ENCODE assay signal across 21 mouse cellular contexts in the genomic region with DNA sequence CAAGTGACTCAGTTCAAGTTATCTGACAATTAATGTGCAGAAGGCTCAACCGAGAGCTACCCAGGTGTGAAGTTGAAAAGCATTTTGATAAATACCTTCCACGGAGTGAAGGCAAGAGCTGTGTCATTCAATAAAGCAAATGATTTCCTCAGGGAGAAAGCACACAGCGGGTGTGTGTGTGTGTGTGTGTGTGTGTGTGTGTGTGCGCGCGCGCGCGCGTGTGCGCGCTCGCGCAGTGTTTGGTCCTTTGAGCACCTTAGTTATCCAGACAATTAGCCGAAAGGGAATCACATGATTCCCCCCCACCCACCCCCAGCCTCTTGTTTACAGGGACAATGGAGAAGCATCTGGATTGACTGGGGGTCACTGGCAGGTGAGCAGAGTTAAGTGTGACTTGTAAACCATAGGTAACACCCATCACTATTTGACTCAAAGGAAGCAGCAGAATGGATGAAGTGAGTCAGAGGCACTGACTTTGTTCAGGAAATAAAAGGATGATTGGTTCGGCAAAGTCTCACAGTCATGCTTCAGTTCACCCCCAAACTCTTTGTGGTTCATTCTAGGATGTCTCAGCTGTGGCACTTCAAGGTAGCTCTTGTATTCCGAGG. TPM values are rescaled to one million over a fixed set of nuclear protein-coding genes. Genes with fewer than 3 reads are reported as not detected.
DNase-seq lines count a peak whose midpoint lies in the region; ATAC-seq lines count a peak whose summit lies in the region.
"Had no signal": no experiment of that assay in that cellular context is flagged by ENCODE, and none has a peak within 500 bp of the region (broad histone marks: within the 10 kb centered on the region; RNA-seq: fewer than 3 reads in every experiment).

No protein-coding gene starts in this region.

- H3K9me3 ChIP-seq in neural tube, embryonic 12.5 days, result no peaks in the 10 kb centered on the region
- H3K9me3 ChIP-seq in embryonic facial prominence, embryonic 14.5 days (ENCODE audit: control insufficient read depth, low read length), result no peaks in the 10 kb centered on the region
- H3K9me3 ChIP-seq: embryonic facial prominence, embryonic 15.5 days; heart, embryonic 13.5 days had no signal

- no peak overlapping the region for H3K27ac ChIP-seq in neural tube, embryonic 12.5 days
- H3K27ac ChIP-seq in embryonic facial prominence, embryonic 14.5 days (replicated peaks; ENCODE audit: low read depth, low read length), result no peak overlapping the region
- H3K27ac ChIP-seq: embryonic facial prominence, embryonic 15.5 days; heart, embryonic 13.5 days had no signal

- no peaks in the 10 kb centered on the region for H3K36me3 ChIP-seq in neural tube, embryonic 12.5 days
- H3K36me3 ChIP-seq in embryonic facial prominence, embryonic 14.5 days (ENCODE audit: control insufficient read depth, insufficient read depth, low read length), result no peaks in the 10 kb centered on the region
- H3K36me3 ChIP-seq: embryonic facial prominence, embryonic 15.5 days; heart, embryonic 13.5 days had no signal

- no peaks in the 10 kb centered on the region for H3K27me3 ChIP-seq in neural tube, embryonic 12.5 days (replicated peaks)
- H3K27me3 ChIP-seq in embryonic facial prominence, embryonic 14.5 days (replicated peaks; ENCODE audit: control insufficient read depth, insufficient read depth, low read length), result no peaks in the 10 kb centered on the region
- H3K27me3 ChIP-seq: embryonic facial prominence, embryonic 15.5 days; heart, embryonic 13.5 days; megakaryocyte, embryonic 14.5 days had no signal

- peak; percentile 60 for ATAC-seq in neural tube, embryonic 12.5 days (ENCODE audit: low FRiP score, low read depth)
- peak; percentile 63; the same call in 1 of the 2 replicates for ATAC-seq in embryonic facial prominence, embryonic 14.5 days (ENCODE audit: low read depth)
- ATAC-seq in erythroblast, adult 5-6 weeks (replicated peaks; ENCODE audit: low FRiP score, poor library complexity, severe bottlenecking), result no peak
- ATAC-seq: Patski had no signal

- no peak overlapping the region for H3K9ac ChIP-seq in neural tube, embryonic 12.5 days
- H3K9ac ChIP-seq in embryonic facial prominence, embryonic 14.5 days (ENCODE audit: low read depth, low read length), result no peak overlapping the region
- H3K9ac ChIP-seq: embryonic facial prominence, embryonic 15.5 days; heart, embryonic 13.5 days; lung, embryonic 14.5 days had no signal

- no peak overlapping the region for H3K4me3 ChIP-seq in neural tube, embryonic 12.5 days
- no peak overlapping the region for H3K4me3 ChIP-seq in embryonic facial prominence, embryonic 14.5 days (ENCODE audit: low read depth, low read length)
- H3K4me3 ChIP-seq: embryonic facial prominence, embryonic 15.5 days; heart, embryonic 13.5 days; megakaryocyte, embryonic 14.5 days had no signal

- DNase-seq in neural tube, embryonic 10.5 days (ENCODE audit: extremely low spot score, low spot score), result no peak
- DNase-seq in embryonic facial prominence, embryonic 14.5 days (ENCODE audit: low spot score), result no peak
- DNase-seq in induced T-regulatory cell, adult 2 months (ENCODE audit: low read depth), result peak; percentile 18
- no peak for DNase-seq in right cerebral cortex, postnatal 10 days (ENCODE audit: low spot score in 2 of 2)
- no peak for DNase-seq in adipocyte (ENCODE audit: low spot score)
- DNase-seq: adrenal gland, adult 2 months; cerebellum, adult 18-20 months; kidney, adult 2 months; kidney, postnatal 4 days; lung, embryonic 14.5 days; retina, postnatal 1 day; thymus, adult 18-20 months had no signal

- no peaks in the 10 kb centered on the region for H3K4me1 ChIP-seq in neural tube, embryonic 12.5 days
- H3K4me1 ChIP-seq in embryonic facial prominence, embryonic 14.5 days (ENCODE audit: control insufficient read depth, insufficient read depth, low read length), result no peaks in the 10 kb centered on the region
- H3K4me1 ChIP-seq: embryonic facial prominence, embryonic 15.5 days; heart, embryonic 13.5 days had no signal

- peak overlapping the region; percentile 23; the same call in 1 of the 2 replicates for H3K4me2 ChIP-seq in neural tube, embryonic 12.5 days (replicated peaks)
- no peak overlapping the region; the same call in 1 of the 2 replicates for H3K4me2 ChIP-seq in embryonic facial prominence, embryonic 14.5 days (ENCODE audit: low read depth, low read length)
- H3K4me2 ChIP-seq: embryonic facial prominence, embryonic 15.5 days; heart, embryonic 13.5 days; lung, embryonic 14.5 days had no signal

- 84% methylated on average over 17 of the region's 17 CpGs for WGBS in neural tube, embryonic 12.5 days
- 85% methylated on average over 17 of the region's 17 CpGs for WGBS in embryonic facial prominence, embryonic 14.5 days

RNA-seq across cellular contexts. Expression of a gene that starts 50.7 kb away (rescaled TPM):
- 0.41 and 0.42 TPM in 2 replicates for polyA plus RNA-seq in neural tube, embryonic 12.5 days (2016; fragmentation: Nextera tagmentation; extraction: Ambion mirVana)
- 0.30 and 0.75 TPM in 2 replicates for polyA plus RNA-seq in embryonic facial prominence, embryonic 14.5 days (2014; fragmentation: Nextera tagmentation; extraction: Ambion mirVana)
- not detected in 2 replicates for total RNA-seq in erythroblast, adult 5-6 weeks (2015; ENCODE audit: low replicate concordance)
- not detected in 2 replicates for total RNA-seq in erythroblast, adult 5-6 weeks (2017; ENCODE audit: low replicate concordance)
- total RNA-seq: adrenal gland, adult 2 months; gastrocnemius, postnatal 4 days; hematopoietic stem cell, adult 5-6 weeks; liver, adult 2 months had no signal
- polyA plus RNA-seq: kidney, adult 2 months; liver, adult 2 months had no signal
